Mouse (Mus musculus): ENCODE data around the gene Fhl1. TPM values are rescaled to one million over a fixed set of nuclear protein-coding genes. Genes with fewer than 3 reads are reported as not detected.

The Fhl1 gene
- 1 to 10 TPM; 1.1 to 1.4 TPM for total RNA-seq (2023)

GRCm38 (mm10) chrX:56731306-56732201 lies at the start of gene Fhl1:
Gene Fhl1 (plus strand): TSS chrX:56731787.

GRCm38 (mm10) chrX:56821765-56822603 lies 90.4 kb downstream of the Fhl1 start, which contains the start of gene Map7d3:
Gene Map7d3 (minus strand): TSS chrX:56822326.

Other genes starting within 250 kb of the Fhl1 start
- gene Gm10477, start 207.0 kb upstream of the Fhl1 start, total RNA-seq (2023) = not detected
- gene Gm648, start 182.2 kb upstream of the Fhl1 start, total RNA-seq (2023) = not detected
- 10 to 100 TPM in 1 of 2 experiments, 1 to 10 TPM in 1; 9.7 to 12.2 TPM for gene Mmgt1, start 133.7 kb upstream of the Fhl1 start, total RNA-seq (2023)
- 10 to 100 TPM; 10.0 to 11.2 TPM for gene Slc9a6, start 122.0 kb upstream of the Fhl1 start, total RNA-seq (2023)
- 1 to 10 TPM; 1.2 to 2.3 TPM for gene Map7d3, start 90.5 kb downstream of the Fhl1 start, total RNA-seq (2023)
- gene Adgrg4, start 138.4 kb downstream of the Fhl1 start, total RNA-seq (2023) = not detected